Mouse (Mus musculus) kidney, adult 2 months (tissue): ENCODE measurements at regions not wholly inside any gene's neighbourhood (a gene's known extent, or its start where the extent isn't known, plus 50 kb on each side); places are given as distances from the start of the nearest gene placed in this dataset.

ENCODE experiments used
- DNase-seq: peaks from one replicate; pipeline ENCODE4 v3.0.0; 2021
- H3K27ac ChIP-seq: fragments of 200-500 bp; 2 replicates; pipeline ENCODE4 v1.5.1; 2012; ENCODE audit warnings: low read depth, low read length, control low read depth, inconsistent platforms; ENCODE audit not compliant: insufficient read depth
- H3K27me3 ChIP-seq: fragments of 200-500 bp; replicated peaks from 2 replicates; pipeline ENCODE4 v1.6.1; 2012; ENCODE audit warnings: mild to moderate bottlenecking, moderate library complexity, low read length, inconsistent platforms; ENCODE audit not compliant: control insufficient read depth, insufficient read depth
- H3K36me3 ChIP-seq: fragments of 200-500 bp; 2 replicates; pipeline ENCODE4 v1.6.1; 2012; ENCODE audit warnings: mild to moderate bottlenecking, moderate library complexity, low read length, inconsistent platforms; ENCODE audit not compliant: control insufficient read depth, insufficient read depth
- H3K4me1 ChIP-seq: fragments of 200-500 bp; 2 replicates; pipeline ENCODE4 v1.6.1; 2011; ENCODE audit warnings: low read length; ENCODE audit not compliant: control insufficient read depth, insufficient read depth
- H3K4me3 ChIP-seq: fragments of 200-500 bp; 2 replicates; pipeline ENCODE4 v1.5.1; 2011; ENCODE audit warnings: mild to moderate bottlenecking, low read depth, low read length, control low read depth; ENCODE audit not compliant: insufficient read depth
- CTCF ChIP-seq: fragments of 200-500 bp; conservative IDR thresholded peaks from 2 replicates; pipeline ENCODE4 v1.5.1; 2011; ENCODE audit warnings: low read depth, mild to moderate bottlenecking, control low read depth, low read length, moderate library complexity, mixed read lengths; ENCODE audit not compliant: insufficient read depth, insufficient read length
- POLR2A ChIP-seq: fragments of 200-500 bp; IDR thresholded peaks from one replicate; pipeline ENCODE4 v1.6.1; 2011; ENCODE audit warnings: low read depth, low read length, control low read depth
- WGBS: fragments of 180-500 bp; shearing (Covaris S2); methylation state at CpG from one replicate; pipeline ENCODE4 v1.1.7; 2018; 5-methylcytosine and 5-hydroxymethylcytosine counted together

DNA sequence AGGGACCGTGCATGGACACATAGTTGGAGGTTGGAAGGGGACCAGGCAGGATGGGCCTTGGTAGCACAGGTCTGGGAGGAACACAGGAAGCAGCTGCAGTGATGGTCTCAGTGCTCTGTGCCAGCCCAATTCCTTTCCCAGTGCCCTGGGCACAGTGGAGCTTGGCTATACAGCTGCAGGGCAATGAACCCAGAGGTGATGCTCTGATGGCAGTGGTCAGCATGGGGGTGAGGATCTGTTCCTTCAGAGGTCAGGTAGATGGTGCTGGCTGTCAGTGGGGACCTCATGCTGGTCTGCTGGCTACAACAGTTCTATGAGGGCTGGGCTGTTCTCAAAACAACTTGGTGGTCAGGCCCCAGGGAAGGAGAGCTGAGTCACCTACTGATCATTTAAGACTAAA, 133.2 kb downstream of the Sox2 start:
- TF ChIP-seq CTCF (no peak), POLR2A (no peak)
- Histone ChIP-seq H3K27ac (no peak overlapping the region), H3K27me3 (no peaks in the 10 kb centered on the region), H3K36me3 (no peaks in the 10 kb centered on the region), H3K4me1 (no peaks in the 10 kb centered on the region), H3K4me3 (no peak overlapping the region)
- no peak for DNase-seq
- WGBS = 90% methylated on average over 1 of the region's 1 CpGs

DNA sequence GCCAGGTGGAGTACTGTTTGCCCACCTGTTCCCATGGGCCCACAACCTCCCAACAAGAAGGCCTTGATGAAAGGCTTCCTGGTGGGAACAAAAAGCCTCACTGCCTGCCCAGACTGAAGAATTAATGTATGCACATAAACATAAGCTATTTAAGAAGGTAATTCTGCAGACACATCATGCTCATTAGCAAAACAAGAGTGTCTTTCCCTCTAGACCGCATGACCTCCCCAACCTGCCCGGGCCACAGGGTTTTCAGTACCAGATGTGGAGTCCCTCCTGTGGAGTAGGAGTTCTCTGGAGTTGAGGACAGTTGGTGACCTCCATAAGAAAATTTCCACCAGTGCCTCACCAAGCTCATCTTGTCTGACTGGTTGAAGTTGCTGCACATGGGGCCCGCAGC, 137.0 kb downstream of the Sox2 start:
- no peaks in the 10 kb centered on the region for H3K27me3 ChIP-seq
- no peaks in the 10 kb centered on the region for H3K36me3 ChIP-seq
- no peak overlapping the region for H3K27ac ChIP-seq
- H3K4me1 ChIP-seq = no peaks in the 10 kb centered on the region
- WGBS = 90% methylated on average over 3 of the region's 3 CpGs
- no peak for DNase-seq
- TF ChIP-seq POLR2A (no peak), CTCF (no peak)
- H3K4me3 ChIP-seq = no peak overlapping the region

DNA sequence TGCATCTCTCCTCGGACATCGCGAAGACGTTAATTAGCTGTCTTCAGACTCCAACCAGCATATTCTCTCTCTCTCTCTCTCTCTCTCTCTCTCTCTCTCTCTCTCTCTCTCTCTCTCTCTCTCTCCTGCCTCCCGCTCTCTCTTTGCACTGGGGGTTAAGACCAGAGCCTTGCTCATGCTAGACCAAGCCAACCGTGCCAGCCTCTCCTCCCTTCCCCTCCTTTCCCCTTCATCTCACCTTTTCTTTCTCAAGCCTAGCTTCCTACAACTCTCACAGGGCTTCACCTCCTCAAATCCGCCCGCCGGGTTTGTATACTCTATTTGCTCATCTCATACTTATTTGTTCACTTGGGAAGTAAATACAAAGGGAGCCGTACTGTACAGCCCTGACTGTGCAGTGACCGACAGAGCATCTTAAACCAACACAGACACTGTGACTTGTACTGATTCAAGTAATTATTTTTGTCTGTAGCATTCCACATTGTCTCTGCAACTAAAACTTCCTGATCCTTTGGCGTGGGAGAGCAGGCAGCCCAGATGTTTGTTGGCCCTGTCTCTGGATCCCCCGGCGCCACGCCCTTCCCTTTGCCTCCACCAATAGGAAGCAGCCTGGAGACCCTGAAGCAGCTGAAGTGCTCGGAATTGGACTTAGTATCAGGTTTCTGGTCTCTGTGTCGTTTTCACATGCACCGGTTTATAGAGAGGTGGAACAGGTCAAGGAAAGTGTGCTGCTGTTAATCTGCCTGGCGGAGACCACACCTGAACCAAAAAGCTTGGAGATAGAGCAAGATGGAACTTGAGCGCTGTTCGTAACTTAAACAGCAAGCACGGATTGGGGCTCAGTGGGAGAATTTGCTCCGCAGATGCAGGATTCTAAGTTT, 145.1 kb downstream of the Sox2 start:
- DNase-seq = no peak
- 14% methylated on average over 23 of the region's 23 CpGs for WGBS
- no peak for TF ChIP-seq CTCF
- no peak for TF ChIP-seq POLR2A
- H3K27ac ChIP-seq = no peak overlapping the region
- no peaks in the 10 kb centered on the region for H3K4me1 ChIP-seq
- H3K27me3 ChIP-seq = no peaks in the 10 kb centered on the region
- H3K4me3 ChIP-seq = no peak overlapping the region
- no peaks in the 10 kb centered on the region for H3K36me3 ChIP-seq

DNA sequence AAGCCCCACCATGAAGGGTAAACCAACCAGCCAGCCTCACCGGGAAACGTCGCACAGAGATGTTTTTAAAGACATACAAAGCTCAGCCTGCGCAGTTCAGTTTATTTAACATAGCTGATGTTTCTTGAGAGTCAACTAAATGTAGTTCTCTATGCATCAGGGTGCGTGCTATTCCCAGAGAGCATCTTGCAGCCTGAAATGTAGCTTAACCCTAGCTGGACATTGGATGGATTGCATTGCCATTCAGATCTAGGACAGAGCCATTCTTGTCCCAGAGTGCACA, 145.7 kb downstream of the Sox2 start:
- no peaks in the 10 kb centered on the region for H3K27me3 ChIP-seq
- no peak for DNase-seq
- no peak overlapping the region for H3K27ac ChIP-seq
- H3K4me1 ChIP-seq = no peaks in the 10 kb centered on the region
- WGBS = 8% methylated on average over 5 of the region's 5 CpGs
- H3K36me3 ChIP-seq = no peaks in the 10 kb centered on the region
- TF ChIP-seq POLR2A = no peak
- TF ChIP-seq CTCF = no peak
- H3K4me3 ChIP-seq = no peak overlapping the region

DNA sequence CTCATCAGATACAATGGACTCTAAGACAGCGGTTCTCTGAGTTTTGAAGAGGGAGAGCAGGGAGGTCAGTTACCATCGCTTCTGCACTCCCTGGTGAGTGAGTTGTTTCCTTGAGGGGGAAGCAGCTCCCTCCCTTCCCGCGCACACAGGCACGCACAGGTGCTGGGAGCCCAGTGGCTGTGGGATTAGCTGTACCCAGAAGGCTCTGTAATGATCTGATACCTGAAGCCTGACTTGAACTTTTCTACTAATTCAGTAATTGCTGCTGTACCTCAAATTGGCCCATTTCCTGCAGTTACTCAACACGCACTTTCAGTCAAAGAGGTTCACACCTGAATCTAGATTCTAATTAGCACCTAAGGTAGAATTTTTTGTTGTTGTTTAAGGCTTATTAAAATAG, 158.6 kb downstream of the Sox2 start:
- no peak for DNase-seq
- Histone ChIP-seq H3K36me3 (no peaks in the 10 kb centered on the region), H3K4me1 (no peaks in the 10 kb centered on the region), H3K4me3 (no peak overlapping the region), H3K27ac (no peak overlapping the region), H3K27me3 (peaks cover 1% of the 10 kb centered on the region; the same call in 1 of the 2 replicates)
- WGBS = 12% methylated on average over 6 of the region's 6 CpGs
- TF ChIP-seq POLR2A (no peak), CTCF (no peak)

DNA sequence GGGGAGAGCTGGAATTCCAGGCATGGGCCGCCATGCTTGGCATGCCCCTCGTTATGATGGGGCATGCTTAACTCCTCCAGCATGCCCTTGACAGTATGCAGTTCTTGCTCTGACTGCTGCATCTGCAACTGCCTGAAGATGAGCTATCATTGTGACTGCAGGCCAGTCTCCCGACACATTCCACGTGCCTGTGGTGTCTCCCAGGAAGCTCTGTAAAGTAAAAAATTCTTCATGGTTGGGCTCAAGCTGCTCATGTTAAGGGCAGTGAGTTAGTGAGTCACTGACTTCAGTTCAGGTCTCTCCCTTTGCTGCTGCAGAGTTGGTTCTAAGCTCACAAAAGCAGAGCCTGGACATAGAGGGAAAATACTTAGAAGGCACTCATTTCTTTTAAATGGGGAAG, 161.5 kb downstream of the Sox2 start:
- H3K27ac ChIP-seq = no peak overlapping the region
- H3K27me3 ChIP-seq = peaks cover 1% of the 10 kb centered on the region; the same call in 1 of the 2 replicates
- DNase-seq = no peak
- no peaks in the 10 kb centered on the region for H3K36me3 ChIP-seq
- WGBS = 59% methylated on average over 4 of the region's 4 CpGs
- H3K4me3 ChIP-seq = no peak overlapping the region
- no peaks in the 10 kb centered on the region for H3K4me1 ChIP-seq
- TF ChIP-seq POLR2A = no peak
- TF ChIP-seq CTCF = no peak

DNA sequence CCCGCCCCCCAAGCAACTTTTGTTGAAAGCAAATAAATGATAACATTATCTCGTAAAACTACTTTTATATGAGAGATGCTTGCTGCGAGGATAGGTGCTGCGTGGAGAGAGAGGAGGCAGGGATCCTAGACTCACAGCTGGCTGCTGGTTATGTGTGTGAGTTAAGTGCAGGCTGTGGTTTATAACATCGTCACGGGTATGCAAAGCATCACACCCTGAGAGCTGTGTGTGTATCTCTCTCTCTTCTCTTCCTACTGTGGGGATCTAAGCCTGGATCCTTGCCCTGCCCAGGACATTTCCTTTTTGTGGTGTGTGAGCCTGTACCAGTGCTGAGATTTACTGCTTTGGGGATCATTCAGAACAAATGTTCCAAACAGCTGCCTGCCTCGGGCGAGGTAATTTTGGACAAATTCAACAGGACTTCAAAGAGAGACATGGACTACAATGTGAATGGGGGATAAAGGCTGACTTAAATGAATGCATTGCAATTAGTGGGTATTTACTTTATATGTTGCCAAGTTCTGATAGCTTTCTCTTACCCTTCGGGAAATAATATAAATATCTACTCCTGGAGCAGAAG, 162.9 kb downstream of the Sox2 start:
- TF ChIP-seq CTCF = no peak
- no peak for TF ChIP-seq POLR2A
- Histone ChIP-seq H3K27ac (no peak overlapping the region), H3K27me3 (peaks cover 1% of the 10 kb centered on the region; the same call in 1 of the 2 replicates), H3K4me1 (no peaks in the 10 kb centered on the region), H3K4me3 (no peak overlapping the region), H3K36me3 (no peaks in the 10 kb centered on the region)
- DNase-seq = no peak
- 38% methylated on average over 9 of the region's 9 CpGs for WGBS
